Mouse (Mus musculus): Measurements from ENCODE around the gene Acap1. TPM values are rescaled to one million over a fixed set of nuclear protein-coding genes. Genes with fewer than 3 reads are reported as not detected.

Gene Acap1
- polyA plus RNA-seq, 1 experiment from 2014 or later: 0.67 TPM

GRCm38 (mm10) chr11:69849128-69849527 lies 46.2 kb downstream of the Acap1 start:
- 87% methylated on average over 9 of the region's 9 CpGs for WGBS
- no peak for ATAC-seq (ENCODE audit: low FRiP score, low TSS enrichment)
- Histone ChIP-seq H3K4me2 (replicated peaks; ENCODE audit: low read depth, low read length) (no peak overlapping the region), H3K9ac (replicated peaks; ENCODE audit: low read length) (no peak overlapping the region), H3K36me3 (ENCODE audit: insufficient read depth, low read length) (peaks cover 42% of the 10 kb centered on the region), H3K4me3 (ENCODE audit: low read length) (no peak overlapping the region), H3K27me3 (ENCODE audit: insufficient read depth, low read length) (no peaks in the 10 kb centered on the region), H3K27ac (ENCODE audit: low read length) (no peak overlapping the region; the same call in 1 of the 2 replicates), H3K4me1 (ENCODE audit: insufficient read depth, low read length) (peaks cover 19% of the 10 kb centered on the region), H3K9me3 (ENCODE audit: low read length) (no peaks in the 10 kb centered on the region)

DNA sequence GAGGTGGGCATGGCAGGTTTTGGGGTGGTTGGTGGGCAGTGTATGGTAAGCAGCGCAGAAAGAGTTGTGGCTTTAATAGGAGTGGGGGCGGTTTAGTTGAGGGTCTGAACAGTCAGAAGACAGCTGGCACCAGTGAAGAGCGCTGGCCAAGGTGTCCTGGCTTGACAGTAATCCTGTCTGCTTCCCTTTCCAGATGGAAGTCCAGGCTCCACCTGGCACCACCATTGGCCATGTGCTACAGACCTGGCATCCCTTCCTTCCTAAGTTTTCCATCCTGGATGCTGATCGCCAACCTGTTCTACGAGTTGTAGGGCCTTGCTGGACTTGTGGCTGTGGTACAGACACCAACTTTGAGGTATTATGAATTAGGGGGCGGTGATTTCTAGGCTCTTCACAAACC lies 47.3 kb downstream of the Acap1 start:
- Histone ChIP-seq H3K36me3 (ENCODE audit: insufficient read depth, low read length) (peaks cover 42% of the 10 kb centered on the region), H3K9me3 (ENCODE audit: low read length) (no peaks in the 10 kb centered on the region), H3K4me2 (replicated peaks; ENCODE audit: low read depth, low read length) (peak overlapping the region; percentile 93; the same call in 1 of the 2 replicates), H3K4me3 (ENCODE audit: low read length) (no peak overlapping the region), H3K27me3 (ENCODE audit: insufficient read depth, low read length) (no peaks in the 10 kb centered on the region), H3K9ac (replicated peaks; ENCODE audit: low read length) (peak overlapping the region; percentile 89; the same call in 1 of the 2 replicates), H3K27ac (ENCODE audit: low read length) (no peak overlapping the region), H3K4me1 (ENCODE audit: insufficient read depth, low read length) (peaks cover 19% of the 10 kb centered on the region)
- 97% methylated on average over 6 of the region's 6 CpGs for WGBS
- no peak for ATAC-seq (ENCODE audit: low FRiP score, low TSS enrichment)

- Histone ChIP-seq H3K36me3 (ENCODE audit: insufficient read depth, low read length) (peaks cover 38% of the 10 kb centered on the region), H3K4me2 (replicated peaks; ENCODE audit: low read depth, low read length) (peak overlapping the region; percentile 93), H3K4me1 (ENCODE audit: insufficient read depth, low read length) (peaks cover 19% of the 10 kb centered on the region), H3K27ac (ENCODE audit: low read length) (peak overlapping the region; percentile 99), H3K4me3 (ENCODE audit: low read length) (peak overlapping the region; percentile 84), H3K9me3 (ENCODE audit: low read length) (no peaks in the 10 kb centered on the region), H3K9ac (replicated peaks; ENCODE audit: low read length) (peak overlapping the region; percentile 89), H3K27me3 (ENCODE audit: insufficient read depth, low read length) (no peaks in the 10 kb centered on the region)
- WGBS: 6% methylated on average over 37 of the region's 37 CpGs
- ATAC-seq (ENCODE audit: low FRiP score, low TSS enrichment): peak; percentile 36
Observed at GRCm38 (mm10) chr11:69846738-69847688, 48.3 kb downstream of the Acap1 start.

DNA sequence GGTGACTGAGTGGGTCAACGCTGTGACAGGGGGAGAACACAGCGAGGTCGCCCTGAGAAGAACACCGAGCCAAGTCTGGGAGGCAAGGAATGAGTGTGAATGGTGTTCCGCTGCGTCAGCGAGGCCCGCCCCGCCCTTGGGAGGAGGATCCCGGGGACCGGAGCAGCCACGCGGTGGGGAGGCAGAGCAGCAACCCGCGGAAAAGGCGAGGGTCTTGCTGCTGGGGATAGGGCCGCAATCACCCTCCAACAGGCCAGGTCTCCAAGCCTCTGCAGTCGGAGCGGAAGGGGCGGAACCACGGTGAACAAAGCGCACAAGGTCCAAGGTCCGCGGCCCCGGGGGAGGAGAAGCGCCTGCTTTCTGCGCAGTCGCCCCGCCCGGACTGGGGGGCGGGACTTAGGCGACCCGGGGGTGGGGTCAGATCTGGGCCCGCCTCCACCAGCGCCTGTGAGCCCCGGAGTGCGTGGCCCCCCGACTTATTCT lies 49.1 kb downstream of the Acap1 start, which contains the start of gene Plscr3:
Gene Plscr3 (plus strand): TSS at position 179 of the 483 bp plus-strand sequence.
- under 1% methylated on average over 34 of the region's 38 CpGs for WGBS
- peak; percentile 94 for ATAC-seq (ENCODE audit: low FRiP score, low TSS enrichment)
- peak within 1 kb of the TSS; percentile 89 for H3K9ac ChIP-seq (replicated peaks; ENCODE audit: low read length)

DNA sequence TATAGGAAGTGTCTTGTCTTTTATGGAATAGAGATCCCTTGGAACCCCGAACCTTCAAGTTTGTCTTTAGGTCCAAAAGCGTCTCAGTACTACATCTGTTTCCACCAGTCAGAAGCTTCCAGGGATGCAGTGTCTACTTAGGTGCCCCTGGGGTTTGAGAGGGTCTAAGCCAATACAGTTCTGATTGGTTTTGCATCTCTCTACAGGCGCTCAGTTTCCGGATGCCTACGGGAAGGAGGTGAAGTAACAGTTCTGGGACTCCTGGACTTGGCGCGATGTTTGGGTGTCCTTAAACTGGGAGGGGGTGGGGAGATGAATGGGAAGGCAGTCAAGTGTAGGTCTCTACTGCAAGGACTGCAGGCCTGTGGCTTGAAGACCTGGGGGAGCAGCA lies 56.6 kb downstream of the Acap1 start:
- Histone ChIP-seq H3K9ac (replicated peaks; ENCODE audit: low read length) (peak overlapping the region; percentile 76), H3K27ac (ENCODE audit: low read length) (peak overlapping the region; percentile 93), H3K4me3 (ENCODE audit: low read length) (peak overlapping the region; percentile 66), H3K36me3 (ENCODE audit: insufficient read depth, low read length) (0 out of 2 replicates have a peak, but pooled peaks cover 1% of the 10 kb centered on the region), H3K9me3 (ENCODE audit: low read length) (no peaks in the 10 kb centered on the region), H3K27me3 (ENCODE audit: insufficient read depth, low read length) (no peaks in the 10 kb centered on the region; the same call in 1 of the 2 replicates), H3K4me1 (ENCODE audit: insufficient read depth, low read length) (peaks cover 41% of the 10 kb centered on the region), H3K4me2 (replicated peaks; ENCODE audit: low read depth, low read length) (peak overlapping the region; percentile 98)
- WGBS: 0% methylated on average over 7 of the region's 7 CpGs
- peak; percentile 3; the same call in 1 of the 2 replicates for ATAC-seq (ENCODE audit: low FRiP score, low TSS enrichment)

More for the DNA sequence above, 49.1 kb downstream of the Acap1 start, which contains the start of gene Plscr3:
- no peaks in the 10 kb centered on the region for H3K9me3 ChIP-seq (ENCODE audit: low read length)
- H3K4me2 ChIP-seq (replicated peaks; ENCODE audit: low read depth, low read length): peak within 1 kb of the TSS; percentile 93
- H3K36me3 ChIP-seq (ENCODE audit: insufficient read depth, low read length): peaks cover 30% of the 10 kb centered on the region
- H3K4me1 ChIP-seq (ENCODE audit: insufficient read depth, low read length): peaks cover 19% of the 10 kb centered on the region
- no peaks in the 10 kb centered on the region for H3K27me3 ChIP-seq (ENCODE audit: insufficient read depth, low read length)
- H3K27ac ChIP-seq (ENCODE audit: low read length): peak within 1 kb of the TSS; percentile 99
- peak within 1 kb of the TSS; percentile 84 for H3K4me3 ChIP-seq (ENCODE audit: low read length)

- H3K9ac ChIP-seq (replicated peaks; ENCODE audit: low read length): peak within 1 kb of the TSS; percentile 76
- H3K27me3 ChIP-seq (ENCODE audit: insufficient read depth, low read length): no peaks in the 10 kb centered on the region; the same call in 1 of the 2 replicates
- H3K4me3 ChIP-seq (ENCODE audit: low read length): peak within 1 kb of the TSS; percentile 66
- under 1% methylated on average over 34 of the region's 34 CpGs for whole genome bisulfite sequencing
- ATAC-seq (ENCODE audit: low FRiP score, low TSS enrichment): peak; percentile 89
- H3K9me3 ChIP-seq (ENCODE audit: low read length): no peaks in the 10 kb centered on the region
- peak within 1 kb of the TSS; percentile 93 for H3K27ac ChIP-seq (ENCODE audit: low read length)
- H3K4me2 ChIP-seq (replicated peaks; ENCODE audit: low read depth, low read length): peak within 1 kb of the TSS; percentile 98
- H3K4me1 ChIP-seq (ENCODE audit: insufficient read depth, low read length): peaks cover 46% of the 10 kb centered on the region
- H3K36me3 ChIP-seq (ENCODE audit: insufficient read depth, low read length): 0 out of 2 replicates have a peak, but pooled peaks cover 5% of the 10 kb centered on the region
Observed at GRCm38 (mm10) chr11:69837952-69838713, 57.2 kb downstream of the Acap1 start, which contains the start of gene Tmem256. Gene Tmem256, plus strand, starts transcription at chr11:69838514.

DNA sequence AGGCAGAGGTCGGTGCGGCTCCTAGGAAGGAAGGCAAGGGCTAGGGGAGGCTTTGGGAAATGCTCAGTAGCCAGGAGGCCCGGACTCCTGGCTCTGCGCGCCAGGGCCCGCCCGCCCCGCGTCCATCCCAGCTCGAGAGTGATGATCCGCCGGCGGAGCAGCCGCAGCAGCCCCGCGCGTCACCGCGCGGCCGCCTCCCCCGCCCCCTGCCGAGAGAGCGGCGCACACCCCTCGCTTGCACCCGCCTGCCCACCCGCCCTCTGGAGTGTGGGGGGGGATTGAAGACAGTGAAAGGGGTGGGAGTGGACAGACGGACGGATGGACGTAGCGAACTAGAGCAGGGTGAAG lies 57.8 kb downstream of the Acap1 start, which contains the start of gene Nlgn2:
Gene Nlgn2 (minus strand): TSS at position 181 of the 348 bp plus-strand sequence.
- H3K4me1 ChIP-seq (ENCODE audit: insufficient read depth, low read length): peaks cover 46% of the 10 kb centered on the region
- H3K9ac ChIP-seq (replicated peaks; ENCODE audit: low read length): peak within 1 kb of the TSS; percentile 76
- H3K36me3 ChIP-seq (ENCODE audit: insufficient read depth, low read length): 0 out of 2 replicates have a peak, but pooled peaks cover 9% of the 10 kb centered on the region
- no peaks in the 10 kb centered on the region; the same call in 1 of the 2 replicates for H3K27me3 ChIP-seq (ENCODE audit: insufficient read depth, low read length)
- H3K9me3 ChIP-seq (ENCODE audit: low read length): no peaks in the 10 kb centered on the region
- peak within 1 kb of the TSS; percentile 98 for H3K4me2 ChIP-seq (replicated peaks; ENCODE audit: low read depth, low read length)
- 1% methylated on average over 32 of the region's 32 CpGs for WGBS
- ATAC-seq (ENCODE audit: low FRiP score, low TSS enrichment): no peak; the same call in 1 of the 2 replicates
- peak within 1 kb of the TSS; percentile 66 for H3K4me3 ChIP-seq (ENCODE audit: low read length)
- H3K27ac ChIP-seq (ENCODE audit: low read length): peak within 1 kb of the TSS; percentile 93

GRCm38 (mm10) chr11:69836703-69837576 lies 58.4 kb downstream of the Acap1 start:
- H3K9me3 ChIP-seq (ENCODE audit: low read length): no peaks in the 10 kb centered on the region
- peak; percentile 7; the same call in 1 of the 2 replicates for ATAC-seq (ENCODE audit: low FRiP score, low TSS enrichment)
- WGBS: 1% methylated on average over 41 of the region's 52 CpGs

More at GRCm38 (mm10) chr11:69836703-69837576, 58.4 kb downstream of the Acap1 start:
- Histone ChIP-seq H3K9ac (replicated peaks; ENCODE audit: low read length) (peak overlapping the region; percentile 76), H3K36me3 (ENCODE audit: insufficient read depth, low read length) (0 out of 2 replicates have a peak, but pooled peaks cover 12% of the 10 kb centered on the region), H3K27ac (ENCODE audit: low read length) (peak overlapping the region; percentile 93), H3K27me3 (ENCODE audit: insufficient read depth, low read length) (no peaks in the 10 kb centered on the region; the same call in 1 of the 2 replicates), H3K4me1 (ENCODE audit: insufficient read depth, low read length) (peaks cover 46% of the 10 kb centered on the region), H3K4me3 (ENCODE audit: low read length) (peak overlapping the region; percentile 66), H3K4me2 (replicated peaks; ENCODE audit: low read depth, low read length) (peak overlapping the region; percentile 98)

Data from kidney, embryonic 16.5 days (tissue).